Mouse (Mus musculus) ZHBTc4 (cell line): ENCODE results near the gene Stard7.
"Not testable (repeated sequence)": the region's sequence is repeated elsewhere in the genome, so short reads cannot be mapped to it uniquely, and the experiment has no call there.

Source experiments
- DNase-seq: peaks from one replicate; pipeline ENCODE4 v3.0.0-alpha.2; 2011; ENCODE audit warnings: low read depth, low spot score

Gene Stard7

GRCm38 (mm10) chr2:127269491-127270299, at the start of gene Stard7:
Gene Stard7 (plus strand): TSS chr2:127270218.
- DNase-seq = peak; percentile 98

DNA sequence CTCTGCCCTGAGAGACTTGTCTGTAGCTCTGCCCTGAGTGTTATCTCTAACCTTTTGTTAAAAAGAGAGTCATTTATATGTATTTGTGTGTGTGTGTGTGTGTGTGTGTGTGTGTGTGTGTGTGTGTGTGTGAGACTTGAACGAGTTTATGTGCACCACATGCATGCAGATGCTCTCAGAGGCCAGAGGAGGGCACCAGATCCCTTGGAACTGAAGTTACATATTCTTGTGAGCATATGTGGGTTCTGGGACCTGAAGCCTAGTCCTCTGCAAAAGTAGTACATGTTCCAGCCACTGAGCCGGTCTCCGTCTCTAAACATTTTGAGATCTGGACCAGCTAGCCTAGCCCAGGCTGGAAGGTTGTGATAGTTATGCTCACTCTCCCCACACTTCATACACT, 44.8 kb upstream of the Stard7 start:
- peak; percentile 63 for DNase-seq

GRCm38 (mm10) chr2:127237897-127238610, 32.0 kb upstream of the Stard7 start:
- DNase-seq = no peak

GRCm38 (mm10) chr2:127240065-127240464, 30.0 kb upstream of the Stard7 start:
- DNase-seq = no peak

- peak; percentile 100 for DNase-seq
Observed at GRCm38 (mm10) chr2:127247592-127248333, 22.3 kb upstream of the Stard7 start, which contains the start of the genes Ciao1 and Tmem127. Gene Ciao1 (minus strand): TSS chr2:127247816. Gene Tmem127 (plus strand): TSS chr2:127247908.

DNA sequence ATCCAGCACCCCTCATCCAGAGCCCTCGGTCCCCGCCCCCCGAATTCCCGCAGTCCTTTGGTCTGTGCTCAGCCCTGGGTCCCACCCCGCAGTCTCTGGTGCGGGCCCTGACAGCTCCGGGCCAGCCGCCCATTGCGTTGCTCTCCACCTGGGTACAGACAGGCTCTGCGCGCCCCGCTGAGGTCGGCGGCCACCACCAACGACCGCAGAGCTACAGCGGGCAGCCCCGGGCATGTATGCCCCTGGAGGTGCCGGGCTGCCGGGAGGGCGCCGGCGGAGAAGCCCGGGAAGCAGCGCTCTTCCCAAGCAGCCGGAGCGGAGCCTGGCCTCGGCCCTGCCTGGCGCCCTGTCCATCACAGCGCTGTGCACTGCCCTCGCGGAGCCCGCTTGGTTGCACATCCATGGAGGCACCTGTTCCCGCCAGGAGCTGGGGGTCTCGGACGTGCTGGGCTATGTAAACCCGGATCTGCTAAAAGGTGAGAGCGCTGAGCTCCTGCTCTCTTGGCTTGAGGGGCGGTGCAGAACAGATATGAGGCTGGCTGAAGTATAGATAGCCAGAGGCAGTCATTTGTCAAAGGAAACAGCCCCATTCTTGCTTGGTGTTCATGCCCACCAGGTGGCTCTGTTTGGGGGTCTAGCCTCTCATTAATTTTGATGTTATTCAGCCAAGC, 21.5 kb upstream of the Stard7 start:
- peak; percentile 46 for DNase-seq

GRCm38 (mm10) chr2:127250291-127251008, 19.6 kb upstream of the Stard7 start:
- no peak for DNase-seq

GRCm38 (mm10) chr2:127251457-127251856, 18.6 kb upstream of the Stard7 start:
- DNase-seq = no peak

- DNase-seq = peak; percentile 34
Observed at GRCm38 (mm10) chr2:127251880-127252527, 18.0 kb upstream of the Stard7 start.

DNA sequence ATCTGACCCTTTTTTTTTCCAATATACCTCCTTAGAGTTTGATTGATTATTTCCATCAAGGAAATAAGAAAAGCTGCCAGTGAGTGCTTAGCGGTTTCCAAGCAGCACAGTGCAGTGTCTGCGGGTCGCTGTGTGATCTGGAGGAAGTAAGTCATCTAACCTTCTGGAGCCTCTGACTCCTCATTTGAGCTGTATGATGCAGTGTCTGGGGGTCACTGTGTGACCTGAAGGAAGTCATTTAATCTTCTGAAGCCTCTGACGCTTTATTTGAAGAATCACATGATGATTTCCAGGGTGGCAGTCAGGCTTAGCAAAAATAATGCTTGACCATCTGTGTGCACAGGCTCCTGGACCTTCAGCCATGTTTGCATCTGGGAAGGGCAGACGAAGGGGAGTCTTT, 17.2 kb upstream of the Stard7 start:
- no peak for DNase-seq

DNA sequence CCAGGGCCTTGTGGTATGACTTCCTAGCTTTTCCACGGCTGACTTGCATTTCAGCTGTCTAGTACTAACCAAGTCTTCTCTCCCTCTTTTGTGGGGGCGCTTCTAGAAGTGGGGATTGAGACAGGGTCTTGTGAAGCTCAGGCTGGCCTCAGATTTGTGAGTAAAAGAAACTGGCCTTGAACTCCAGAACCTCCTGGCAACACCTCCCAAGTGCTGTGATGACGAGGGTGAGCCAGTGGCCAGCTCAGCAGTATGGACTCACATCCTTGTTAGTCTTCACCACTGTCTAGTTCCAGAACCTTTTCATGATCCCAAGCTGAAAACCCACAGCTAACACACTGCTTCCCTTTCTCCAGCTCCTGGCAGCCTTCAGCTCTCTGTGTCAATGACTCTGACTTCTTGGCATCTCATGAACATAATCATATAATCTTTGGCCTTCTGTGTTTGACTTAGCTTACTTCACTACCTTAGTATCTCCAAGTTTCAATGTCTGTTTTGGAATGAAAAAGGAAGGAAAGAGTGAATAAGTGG, 15.3 kb upstream of the Stard7 start:
- DNase-seq = no peak

DNA sequence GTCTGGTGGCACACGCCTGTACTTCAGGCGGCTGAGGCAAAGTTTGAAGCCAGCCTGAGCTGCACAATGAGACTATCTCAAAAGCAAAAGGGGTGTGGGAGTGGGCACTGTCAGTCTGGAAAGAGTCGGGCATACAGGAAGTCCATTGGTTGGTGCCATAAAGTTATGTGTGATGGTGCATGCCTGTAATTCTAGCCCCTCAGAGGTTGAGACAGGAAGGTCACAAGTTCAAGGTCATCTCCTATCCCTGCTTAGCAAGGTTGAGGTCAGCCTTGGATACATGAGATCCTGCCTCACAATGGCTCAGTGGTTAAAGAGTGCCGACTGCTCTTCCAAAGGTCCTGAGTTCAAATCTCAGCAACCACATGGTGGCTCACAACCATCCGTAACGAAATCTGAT, 14.7 kb upstream of the Stard7 start:
- peak; percentile 46 for DNase-seq

DNA sequence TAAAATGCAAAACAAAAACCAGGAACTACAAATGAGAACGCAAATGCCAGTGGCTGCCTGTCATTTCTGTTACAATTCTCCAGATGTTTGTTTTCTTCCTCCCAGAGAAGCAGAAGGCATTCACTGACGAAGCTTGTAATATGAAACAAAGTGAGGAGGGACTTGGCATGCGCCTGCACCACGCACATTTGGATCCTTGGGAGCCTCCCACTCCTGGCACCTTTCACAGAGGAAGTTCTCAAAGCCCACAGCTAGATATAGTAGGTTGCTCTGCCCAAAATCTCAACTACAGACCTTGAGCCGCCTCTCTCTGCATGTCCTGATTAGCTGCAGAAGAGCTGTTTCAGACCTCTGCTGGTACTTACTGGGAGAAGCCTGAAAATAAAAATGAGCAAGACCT, 10.7 kb upstream of the Stard7 start:
- DNase-seq = no peak

DNA sequence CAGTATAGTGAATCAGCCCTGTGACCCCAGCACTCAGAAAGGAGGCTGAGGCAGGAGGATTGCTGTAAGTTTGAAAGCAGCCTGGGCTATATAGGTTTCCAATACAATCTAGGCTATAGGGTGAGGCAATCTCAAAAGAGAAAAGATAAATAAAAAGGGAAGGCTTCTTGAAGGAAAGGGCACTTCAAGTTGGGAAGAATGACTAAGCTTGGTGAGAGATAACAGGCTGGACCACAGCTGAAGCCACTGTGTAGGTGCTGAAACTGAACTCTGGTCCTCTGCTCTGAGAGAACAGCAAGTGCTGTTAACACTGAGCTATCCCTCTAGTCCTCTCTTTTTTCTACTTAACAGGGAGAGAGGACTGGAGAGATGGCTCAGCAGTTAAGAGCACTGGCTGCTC, 7.5 kb upstream of the Stard7 start:
- no peak for DNase-seq

DNA sequence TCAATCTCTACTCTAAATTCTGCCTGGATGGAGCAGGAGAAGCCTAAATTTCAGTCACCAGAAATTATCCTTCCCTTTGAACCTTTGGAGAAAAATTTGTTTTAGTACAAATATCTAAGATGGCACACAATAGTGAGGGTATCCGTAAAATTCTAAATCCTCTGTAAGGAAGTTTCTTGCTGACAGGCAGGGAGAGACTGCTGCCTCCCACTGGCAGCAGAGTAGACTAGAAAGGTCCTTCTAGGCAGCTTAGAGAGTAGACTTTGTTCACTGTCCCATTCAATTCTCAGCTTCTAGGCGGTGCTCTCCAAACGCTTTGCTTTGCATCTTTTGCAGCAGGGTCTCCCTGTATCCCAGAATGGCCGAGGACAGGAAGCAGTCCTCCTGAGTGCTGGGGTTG, 2.2 kb upstream of the Stard7 start:
- peak; percentile 20 for DNase-seq

DNA sequence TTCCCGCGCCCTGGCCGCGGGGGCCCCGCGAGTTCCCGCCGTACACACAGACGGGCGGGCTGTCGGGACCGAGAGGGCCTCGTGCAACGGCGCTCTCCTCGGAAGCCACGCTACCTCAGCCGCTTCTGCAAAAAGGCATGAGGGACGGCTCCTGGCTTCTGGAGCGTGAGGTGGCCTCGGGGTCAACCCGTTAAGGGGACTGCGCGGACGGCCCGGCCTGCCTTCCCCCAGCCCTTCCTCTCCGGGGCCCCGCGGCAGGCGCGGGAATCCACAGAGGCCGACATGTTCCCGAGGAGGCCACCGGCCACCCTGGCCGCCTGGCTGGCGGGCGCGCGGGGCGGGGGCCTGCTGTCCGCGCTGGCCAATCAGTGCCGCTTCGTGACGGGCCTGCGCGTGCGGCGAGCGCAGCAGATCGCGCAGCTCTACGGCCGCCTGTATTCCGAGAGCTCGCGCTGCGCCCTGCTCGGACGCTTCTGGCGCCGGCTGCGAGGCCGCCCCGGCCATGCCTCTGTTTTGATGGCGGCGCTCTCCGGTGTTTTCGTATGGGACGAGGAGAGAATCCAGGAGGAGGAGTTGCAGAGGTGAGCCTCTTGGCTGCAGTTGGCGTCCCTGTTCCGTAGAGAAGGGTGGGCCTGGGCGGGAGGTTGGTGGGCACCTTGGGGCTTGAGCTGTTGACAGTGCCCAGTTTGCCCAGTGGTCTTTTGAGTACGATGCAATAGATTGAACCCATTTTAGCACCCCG, 453 bp downstream of the Stard7 start:
- peak; percentile 88 for DNase-seq

DNA sequence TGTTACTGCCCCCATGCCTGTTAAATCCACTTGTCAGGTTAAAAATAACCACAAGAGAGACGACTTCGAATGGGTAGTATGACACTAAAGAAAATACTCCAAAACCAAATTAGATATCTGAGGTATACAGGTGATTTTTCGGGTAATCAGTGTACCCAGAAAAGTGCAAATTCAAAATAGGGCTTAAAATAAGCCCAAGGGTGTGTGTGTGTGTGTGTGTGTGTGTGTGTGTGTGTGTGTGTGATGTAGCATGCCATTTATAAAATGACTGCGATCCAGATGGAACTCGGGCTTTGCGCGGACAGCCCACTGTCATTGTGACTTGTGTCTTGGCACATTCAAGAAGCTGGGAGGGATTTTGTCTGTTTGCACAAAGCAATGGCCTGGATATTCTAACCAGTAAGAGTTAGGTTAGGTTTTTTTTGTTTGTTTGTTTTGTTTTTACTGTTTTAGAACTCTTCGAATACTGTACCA, 1.1 kb downstream of the Stard7 start:
- DNase-seq = no peak

GRCm38 (mm10) chr2:127272049-127272448, 2.0 kb downstream of the Stard7 start:
- not testable (repeated sequence) for DNase-seq

- no peak for DNase-seq
Observed at GRCm38 (mm10) chr2:127272806-127273205, 2.8 kb downstream of the Stard7 start.
